Mouse (Mus musculus) mesoderm, embryonic 11.5 days (tissue): Measurements from ENCODE around the gene Pola1.

ENCODE experiments used
- DNase-seq: peaks from one replicate; pipeline ENCODE4 v3.0.0-alpha.2; 2012; ENCODE audit warnings: low read depth, low spot score

Pola1 gene

GRCm38 (mm10) chrX:93631657-93632449 lies at the start of gene Pola1:
TSS of gene Pola1 (minus strand) at chrX:93632155.
- peak; percentile 93 for DNase-seq

DNA sequence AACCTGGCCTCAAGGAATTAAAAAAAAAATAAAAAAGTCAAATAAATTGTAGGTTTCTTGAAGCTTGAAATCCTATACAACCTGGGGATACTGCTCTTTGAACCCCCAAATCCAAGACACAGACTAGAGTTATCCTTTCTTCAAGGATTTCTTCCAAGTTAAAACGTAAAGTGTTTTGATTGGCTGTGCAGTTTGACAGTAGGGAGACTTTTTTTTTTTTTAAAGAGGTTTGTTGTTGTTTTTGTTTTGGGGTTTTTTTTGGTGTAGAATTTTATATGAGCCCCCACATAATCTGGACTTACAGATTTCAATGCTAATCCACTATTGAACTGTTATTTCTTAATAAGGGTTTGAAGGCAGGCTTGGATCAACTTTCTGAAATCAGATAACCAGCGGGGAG lies 44.3 kb upstream of the Pola1 start:
- no peak for DNase-seq

DNA sequence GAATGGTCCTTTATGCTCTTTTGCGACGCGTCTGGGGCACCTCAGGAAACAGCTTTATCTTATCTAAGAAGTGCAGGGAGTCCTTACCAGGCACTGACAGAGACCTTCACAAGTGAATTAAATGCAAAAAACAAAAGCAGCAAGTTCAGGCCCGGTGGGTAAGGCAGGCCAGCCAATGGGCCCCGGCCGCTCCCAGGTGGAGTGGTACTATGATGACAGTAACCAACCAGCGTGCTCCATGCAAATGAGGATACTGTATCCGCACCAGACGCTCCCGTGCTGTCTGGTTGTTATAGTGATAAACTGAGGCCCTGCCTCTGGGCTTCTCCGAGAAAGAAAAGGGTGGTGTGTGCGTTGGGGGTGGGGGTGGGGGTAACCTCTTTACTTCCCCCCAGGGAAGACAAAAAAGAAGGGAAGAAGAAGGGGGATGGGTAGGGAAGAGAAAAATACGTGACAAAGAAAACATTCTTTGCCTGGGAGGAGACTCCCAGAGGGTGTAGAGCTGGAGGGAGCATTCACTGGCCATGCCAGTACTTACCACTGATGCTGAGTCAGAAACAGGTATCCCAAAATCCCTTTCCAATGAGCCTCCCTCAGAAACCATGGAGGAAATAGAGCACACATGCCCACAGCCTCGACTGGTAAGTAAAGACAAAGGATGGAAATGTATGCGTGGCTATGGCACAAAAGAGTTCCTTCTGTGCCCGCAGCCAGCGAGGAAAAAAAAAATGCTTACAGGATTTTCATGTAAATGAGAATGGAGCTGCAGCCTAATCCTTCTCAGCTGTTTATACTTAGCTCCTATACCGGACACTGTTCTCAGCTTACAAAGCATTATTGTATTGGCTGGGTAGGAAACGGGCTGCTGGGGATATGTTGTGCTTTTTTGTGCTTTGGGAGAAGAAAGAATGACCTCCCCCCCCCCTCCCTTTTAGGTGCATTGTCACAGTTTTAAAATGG lies 43.2 kb upstream of the Pola1 start:
- peak; percentile 72 for DNase-seq

GRCm38 (mm10) chrX:93674432-93674831 lies 42.5 kb upstream of the Pola1 start:
- no peak for DNase-seq

DNA sequence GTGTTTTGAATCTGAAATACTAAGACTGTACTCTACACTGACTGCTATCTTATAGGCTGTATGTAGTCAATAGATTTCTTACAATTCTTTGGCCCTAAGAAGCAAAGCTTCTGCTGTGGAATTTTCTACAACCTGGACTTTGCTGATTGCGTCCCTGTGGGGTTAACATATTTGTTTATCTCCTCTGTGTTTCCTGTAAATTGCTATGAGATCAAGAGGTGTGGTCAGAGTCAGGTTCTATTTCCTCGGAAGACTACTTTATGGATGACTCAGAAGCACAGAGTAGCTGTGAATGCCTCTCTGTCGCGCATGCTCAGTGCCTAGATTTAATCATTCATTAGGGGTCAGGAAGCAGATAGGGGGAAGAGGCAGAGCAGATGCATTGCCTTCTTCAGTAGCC lies 32.8 kb upstream of the Pola1 start:
- DNase-seq: no peak

DNA sequence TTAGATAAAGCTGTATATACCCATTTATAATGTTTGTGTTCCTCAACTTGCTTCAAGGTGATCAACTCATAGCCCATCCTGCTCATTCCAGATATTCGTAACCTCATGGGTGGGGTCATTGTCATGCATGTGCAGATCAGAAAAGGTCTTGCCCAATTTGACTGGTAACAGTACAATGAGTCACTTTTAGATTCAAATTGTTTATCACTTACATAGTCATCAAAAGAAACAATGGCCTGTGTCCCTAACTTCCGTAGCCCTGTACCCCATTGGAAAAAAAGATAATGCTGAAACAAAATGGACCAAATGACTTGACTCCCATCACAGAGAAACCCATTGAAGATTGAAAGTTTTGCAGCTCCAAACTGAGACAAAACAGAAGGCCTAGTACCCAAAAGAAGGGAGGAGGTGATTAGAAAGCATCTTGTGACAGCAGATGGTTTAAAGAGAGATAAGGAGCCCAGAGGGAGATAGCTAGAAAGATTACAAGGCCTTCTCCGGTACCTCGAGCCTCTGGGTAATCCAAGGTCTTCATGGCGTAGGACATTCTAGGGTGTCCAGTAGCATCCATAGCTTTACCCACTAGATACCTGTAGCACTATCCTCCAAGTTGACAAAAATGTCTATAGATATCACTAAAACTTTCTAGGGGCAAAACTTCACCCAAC lies 32.1 kb upstream of the Pola1 start:
- DNase-seq: no peak

- no peak for DNase-seq
Measured at GRCm38 (mm10) chrX:93655153-93655552, 23.2 kb upstream of the Pola1 start.

DNA sequence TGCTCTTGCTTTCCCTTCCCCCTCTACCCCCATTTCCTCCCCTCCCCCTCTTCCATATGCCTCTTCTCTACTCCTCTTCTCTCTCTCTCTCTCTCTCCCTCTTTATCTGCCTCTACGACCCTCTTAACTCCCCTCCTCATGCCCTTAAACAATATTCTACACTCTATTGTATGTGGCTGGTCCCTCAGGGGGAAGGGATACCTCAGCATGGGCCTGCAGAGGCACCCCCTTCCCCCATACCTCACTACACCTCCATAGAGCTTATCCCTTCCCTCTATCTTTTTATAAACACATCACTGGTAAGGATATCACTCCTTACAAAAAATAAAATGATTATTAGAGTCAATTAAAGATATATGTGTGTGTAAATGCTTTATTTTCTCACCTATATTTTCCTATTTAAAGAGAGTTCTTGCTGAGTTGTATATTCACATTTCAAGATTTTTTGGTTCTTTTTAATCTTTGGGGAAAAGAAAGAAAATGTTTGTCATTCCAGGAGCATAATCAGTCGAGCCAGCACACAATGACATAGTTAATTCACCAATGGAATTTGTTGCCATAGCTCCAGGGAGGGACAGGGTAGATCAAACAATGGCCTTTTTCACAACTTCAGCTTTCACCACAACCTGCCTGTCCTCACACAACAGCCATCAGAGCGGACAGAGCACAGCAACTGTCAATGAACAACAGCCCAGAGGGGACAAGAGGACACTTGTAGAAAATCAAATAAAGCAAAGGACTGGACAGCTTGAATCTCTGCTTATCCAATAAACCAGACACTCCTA lies 22.5 kb upstream of the Pola1 start, which contains the start of gene Pcyt1b:
TSS of gene Pcyt1b (plus strand) at position 646 of the 785 bp plus-strand sequence.
- DNase-seq: peak; percentile 6

DNA sequence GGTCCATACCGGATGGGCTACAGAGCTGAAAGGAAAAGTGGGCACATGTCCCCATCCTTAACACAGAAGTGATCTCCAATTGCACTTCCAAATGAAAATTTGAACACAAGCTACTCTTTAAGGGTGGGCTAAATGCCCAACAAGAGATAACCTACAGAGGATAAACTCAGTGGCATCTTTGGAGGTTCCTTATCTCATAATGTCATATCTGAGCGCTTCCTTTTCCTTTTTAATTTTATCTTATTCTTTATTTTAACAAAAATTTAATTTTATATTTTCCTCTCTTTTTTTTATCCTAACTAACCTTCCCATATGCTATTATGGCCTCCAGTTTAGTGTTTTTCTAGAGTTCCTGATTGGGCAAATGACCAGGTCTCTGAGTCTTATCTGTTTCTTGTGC lies 18.8 kb upstream of the Pola1 start:
- DNase-seq: no peak

GRCm38 (mm10) chrX:93644022-93644421 lies 12.1 kb upstream of the Pola1 start:
- no peak for DNase-seq

GRCm38 (mm10) chrX:93643600-93643999 lies 11.6 kb upstream of the Pola1 start:
- DNase-seq: no peak

DNA sequence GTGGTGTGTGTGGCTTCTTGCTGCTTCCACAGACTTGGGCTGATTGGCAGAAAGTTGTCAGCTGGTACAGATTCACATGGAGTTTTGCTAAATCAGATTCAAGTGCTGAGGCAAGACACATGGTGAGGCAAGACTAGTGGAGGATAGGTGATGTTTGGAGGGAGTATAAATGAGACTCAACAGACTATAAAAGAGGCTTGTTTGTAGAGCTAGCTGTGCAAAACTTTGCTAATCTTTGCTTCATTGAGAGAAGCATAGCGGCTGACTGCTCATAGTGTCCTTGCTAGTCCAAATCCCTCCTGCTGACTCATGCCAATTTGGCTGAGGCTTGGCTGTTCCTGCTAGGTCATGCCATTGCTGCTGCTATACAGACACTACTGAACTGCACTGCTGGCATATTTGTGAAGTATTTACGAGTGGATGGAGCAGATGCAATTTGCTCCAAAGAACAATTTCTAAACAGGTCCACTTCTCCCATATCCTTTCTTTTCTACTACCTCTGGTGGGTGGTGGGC lies 3.0 kb upstream of the Pola1 start:
- no peak for DNase-seq

- DNase-seq: no peak
Measured at GRCm38 (mm10) chrX:93630256-93630655, 1.7 kb downstream of the Pola1 start.

- DNase-seq: no peak
Measured at GRCm38 (mm10) chrX:93602214-93602613, 29.7 kb downstream of the Pola1 start.

DNA sequence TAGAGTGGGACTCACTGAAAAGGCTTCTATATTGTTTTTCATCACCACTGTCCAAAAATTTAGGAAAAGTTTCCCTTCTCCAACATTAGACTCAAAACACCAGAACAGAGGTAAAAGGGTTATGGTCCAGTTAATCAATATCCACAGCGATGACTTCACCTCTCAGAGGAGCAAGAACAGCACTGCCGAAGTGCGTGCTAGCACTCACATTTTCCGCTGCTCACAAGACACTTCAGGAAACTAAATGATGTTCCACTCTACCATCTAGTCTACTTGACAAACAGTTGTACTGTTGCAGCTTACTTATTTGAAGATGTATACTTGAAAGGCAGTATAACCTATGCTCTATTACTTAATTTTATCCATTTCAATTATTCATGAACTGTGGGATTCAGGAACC lies 37.7 kb downstream of the Pola1 start:
- DNase-seq: no peak

GRCm38 (mm10) chrX:93580931-93581330 lies 51.0 kb downstream of the Pola1 start:
- no peak for DNase-seq

- DNase-seq: no peak
Measured at GRCm38 (mm10) chrX:93557171-93557570, 74.8 kb downstream of the Pola1 start.

- no peak for DNase-seq
Measured at GRCm38 (mm10) chrX:93539779-93540178, 92.2 kb downstream of the Pola1 start.

- DNase-seq: no peak
Measured at GRCm38 (mm10) chrX:93502865-93503353, 129.0 kb downstream of the Pola1 start.

DNA sequence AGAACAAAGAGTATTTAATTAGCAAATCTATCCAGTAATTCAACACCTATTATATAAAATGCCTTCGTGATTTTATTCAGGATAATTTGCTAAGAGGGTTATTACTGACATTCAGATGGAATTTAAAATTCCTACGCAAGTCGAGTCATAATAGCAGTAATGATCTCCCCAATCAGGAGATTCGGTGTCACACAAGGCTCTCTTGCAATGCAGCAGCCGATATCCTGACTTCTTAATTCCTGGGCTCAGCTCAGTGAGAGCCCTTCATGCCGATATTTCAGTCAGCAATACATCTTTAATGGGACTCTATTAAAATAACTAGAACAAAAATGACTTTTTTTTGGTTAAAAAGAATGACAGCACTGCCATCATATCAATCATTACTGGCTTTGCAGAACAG lies 134.4 kb downstream of the Pola1 start:
- no peak for DNase-seq

DNA sequence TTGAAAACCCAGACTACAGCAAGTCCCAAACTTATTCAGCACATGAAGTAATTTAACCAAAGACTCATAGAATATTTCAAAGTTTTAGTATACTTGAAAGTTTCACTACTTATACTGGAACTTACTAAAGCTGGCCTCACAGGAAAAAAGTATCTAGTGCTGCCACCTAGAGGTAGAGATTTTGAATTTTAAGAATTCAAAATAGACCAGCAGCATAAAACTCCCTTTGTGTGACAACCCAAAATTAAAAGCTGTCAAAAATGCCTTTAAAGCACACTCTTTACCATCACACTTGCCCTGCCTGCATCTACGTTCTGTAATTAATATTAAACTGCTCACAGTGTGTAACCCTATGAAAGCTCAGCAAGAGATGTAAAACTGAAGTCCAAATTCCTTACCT lies 166.2 kb downstream of the Pola1 start:
- peak; percentile 11 for DNase-seq
